Mouse (Mus musculus) brain, embryonic 14.5 days (tissue): ENCODE measurements around the gene Pus10. TPM values are rescaled to one million over a fixed set of nuclear protein-coding genes. Genes with fewer than 3 reads are reported as not detected.

Experiments used
- DNase-seq: peaks from one replicate; pipeline ENCODE4 v3.0.0-alpha.2; 2011; ENCODE audit warnings: low read depth
- CTCF ChIP-seq: fragments of 200-500 bp; IDR thresholded peaks from 2 replicates; pipeline ENCODE4 v1.5.1; 2012; ENCODE audit warnings: inconsistent platforms, mild to moderate bottlenecking, moderate library complexity, borderline replicate concordance; ENCODE audit not compliant: insufficient read depth, insufficient read length; ENCODE audit errors: extremely low read depth
- POLR2A ChIP-seq: fragments of 200-500 bp; IDR thresholded peaks from 2 replicates; pipeline ENCODE4 v1.6.1; 2012; ENCODE audit warnings: mild to moderate bottlenecking, inconsistent platforms, borderline replicate concordance; ENCODE audit not compliant: poor library complexity, insufficient read depth, insufficient read length, severe bottlenecking; ENCODE audit errors: extremely low read depth
- polyA plus RNA-seq: library from polyadenylated mRNA; depleted of rRNA; stranded (reverse); fragments of >200 nt; gene quantifications from 2 replicates; pipeline ENCODE4 v1.2.3, GENCODE M21; 2012; rRNA removed

Pus10 gene
- polyA plus RNA-seq, 1 experiment, result 12.6 TPM

- no peak for TF ChIP-seq CTCF
- no peak for TF ChIP-seq POLR2A
- DNase-seq, result peak; percentile 52
These were observed 104.4 kb downstream of the Pus10 start for GRCm38 (mm10) chr11:23769686-23770509.

- TF ChIP-seq POLR2A (no peak), CTCF (no peak)
- no peak for DNase-seq
These were observed 105.0 kb downstream of the Pus10 start for GRCm38 (mm10) chr11:23770510-23770759.

GRCm38 (mm10) chr11:23770760-23771506 is 105.5 kb downstream of the Pus10 start, which contains the start of gene Rel:
Gene Rel (minus strand): TSS chr11:23770970.
- no peak for TF ChIP-seq CTCF
- TF ChIP-seq POLR2A, result peak; percentile 59
- DNase-seq, result peak; percentile 91

- TF ChIP-seq CTCF, result no peak
- TF ChIP-seq POLR2A, result no peak
- DNase-seq, result no peak
These were observed 106.1 kb downstream of the Pus10 start for GRCm38 (mm10) chr11:23771507-23772097.

- TF ChIP-seq POLR2A (no peak), CTCF (no peak)
- no peak for DNase-seq
These were observed 107.0 kb downstream of the Pus10 start for GRCm38 (mm10) chr11:23772471-23772870.

- TF ChIP-seq CTCF (no peak), POLR2A (no peak)
- no peak for DNase-seq
These were observed 113.3 kb downstream of the Pus10 start for GRCm38 (mm10) chr11:23778787-23779201.

GRCm38 (mm10) chr11:23782038-23782437 is 116.6 kb downstream of the Pus10 start:
- TF ChIP-seq POLR2A (no peak), CTCF (no peak)
- DNase-seq, result no peak

Other genes with a start within 250 kb of the Pus10 start
- 107 and 109 TPM in 2 replicates for gene Ahsa2, start 167.6 kb upstream of the Pus10 start, polyA plus RNA-seq
- gene 1700093K21Rik, start 144.5 kb upstream of the Pus10 start, polyA plus RNA-seq, result 0.74 and 0.81 TPM in 2 replicates
- gene 0610010F05Rik, start 32.0 kb upstream of the Pus10 start, polyA plus RNA-seq, result 46.2 and 56.9 TPM in 2 replicates
- gene Pex13, start 285 bp downstream of the Pus10 start, polyA plus RNA-seq, result 15.5 and 17.6 TPM in 2 replicates
- 0.55 and 0.88 TPM in 2 replicates for gene Rel, start 105.3 kb downstream of the Pus10 start, polyA plus RNA-seq
- 19.4 and 19.8 TPM in 2 replicates for gene Papolg, start 229.6 kb downstream of the Pus10 start, polyA plus RNA-seq